Mouse (Mus musculus) G1E (cell line): ENCODE data around the gene Ankle2.

Experiments
- CTCF ChIP-seq: IDR thresholded peaks from 2 replicates; pipeline ENCODE4 v1.5.1; 2012; ENCODE audit warnings: low read depth, low read length, inconsistent platforms, mixed read lengths
- GATA1 ChIP-seq: IDR thresholded peaks from 2 replicates; pipeline ENCODE4 v1.6.1; 2012; ENCODE audit warnings: borderline replicate concordance, low read length, inconsistent platforms, mixed read lengths

GRCm38 (mm10) chr5:110222757-110223156 is 8.0 kb upstream of the Ankle2 start:
- no peak for TF ChIP-seq CTCF
- no peak for TF ChIP-seq GATA1
